Mouse (Mus musculus): ENCODE data around the gene Wdr73. TPM values are rescaled to one million over a fixed set of nuclear protein-coding genes. Genes with fewer than 3 reads are reported as not detected.

Gene Wdr73
- total and polyA plus RNA-seq, 3 experiments, result 57.8 to 67.0 TPM; not detected in 1

- Histone ChIP-seq H3K27ac (ENCODE audit: control insufficient read depth, low read depth, low read length) (no peak overlapping the region), H3K9ac (ENCODE audit: control insufficient read depth, low read depth, low read length, poor library complexity, severe bottlenecking) (peak overlapping the region; percentile 43), H3K4me1 (ENCODE audit: control insufficient read depth in 1 of 2, insufficient read depth in 2 of 2, low read length in 2 of 2) (peaks cover 0 to 12% of the 10 kb centered on the region in 2 experiments; a peak in 3 of 4 replicates), H3K4me3 (ENCODE audit: control insufficient read depth in 1 of 2, insufficient read depth in 1 of 2, low read depth in 2 of 2, low read length in 2 of 2) (peak overlapping the region; percentile 46 to 50), H3K27me3 (ENCODE audit: control insufficient read depth in 1 of 2, insufficient read depth in 2 of 2, low read length in 2 of 2) (no peaks in the 10 kb centered on the region), H3K9me3 (replicated peaks; ENCODE audit: insufficient read depth, low read length) (no peaks in the 10 kb centered on the region), H3K36me3 (ENCODE audit: control insufficient read depth in 1 of 2, insufficient read depth in 2 of 2, low read length in 2 of 2) (peaks cover 0 to 5% of the 10 kb centered on the region in 2 experiments; a peak in 2 of 4 replicates), H3K79me2 (ENCODE audit: control insufficient read depth, insufficient read depth, low read length, poor library complexity) (no peaks in the 10 kb centered on the region)
- no peak for DNase-seq (ENCODE audit: low read depth, low spot score)
- TF ChIP-seq MXI1 (IDR thresholded peaks at IDR 0.05; ENCODE audit: low read depth, low read length) (no peak), RAD21 (IDR thresholded peaks at IDR 0.05; ENCODE audit: low read depth, low read length) (no peak), HCFC1 (IDR thresholded peaks at IDR 0.05; ENCODE audit: low read depth, low read length) (no peak), RCOR1 (IDR thresholded peaks at IDR 0.05; ENCODE audit: low read depth, low read length) (no peak), TBP (IDR thresholded peaks at IDR 0.05; ENCODE audit: low read depth, low read length) (no peak), SIN3A (IDR thresholded peaks at IDR 0.05; ENCODE audit: low read length) (no peak), ELF1 (IDR thresholded peaks at IDR 0.05; ENCODE audit: low read depth, low read length) (no peak), MAX (IDR thresholded peaks at IDR 0.05; ENCODE audit: low read length) (no peak), POLR2A (IDR thresholded peaks at IDR 0.05; ENCODE audit: control insufficient read depth in 1 of 2, insufficient read depth in 1 of 2, low read depth in 1 of 2, low read length in 2 of 2, poor library complexity in 1 of 2) (no peak), TAL1 (IDR thresholded peaks at IDR 0.05; ENCODE audit: low read length) (no peak), ETS1 (IDR thresholded peaks at IDR 0.05; ENCODE audit: low read depth, low read length) (no peak), ZC3H11A (IDR thresholded peaks at IDR 0.05; ENCODE audit: low read depth, low read length) (no peak), UBTF (IDR thresholded peaks at IDR 0.05; ENCODE audit: borderline replicate concordance, insufficient read depth, low read depth, low read length) (no peak), KAT2A (conservative IDR thresholded peaks at IDR 0.05; ENCODE audit: low read depth, low read length) (no peak), ZKSCAN1 (IDR thresholded peaks at IDR 0.05; ENCODE audit: low read depth, low read length) (no peak), MAZ (IDR thresholded peaks at IDR 0.05; ENCODE audit: low read depth, low read length) (no peak), GATA1 (IDR thresholded peaks at IDR 0.05; ENCODE audit: low read depth, low read length) (no peak), CTCF (IDR thresholded peaks at IDR 0.05 in 2 of 3, conservative IDR thresholded peaks at IDR 0.05 in 1 of 3; ENCODE audit: control insufficient read depth in 1 of 3, insufficient read depth in 1 of 3, low read depth in 2 of 3, low read length in 3 of 3, poor library complexity in 1 of 3, severe bottlenecking in 1 of 3) (no peak), E2F4 (IDR thresholded peaks at IDR 0.05; ENCODE audit: borderline replicate concordance, low read depth, low read length) (no peak)
Observed at GRCm38 (mm10) chr7:80849267-80849666, 51.8 kb downstream of the Wdr73 start.

- peak overlapping the region; percentile 51 to 58 for H3K4me3 ChIP-seq (ENCODE audit: control insufficient read depth in 1 of 2, insufficient read depth in 1 of 2, low read depth in 2 of 2, low read length in 2 of 2)
- H3K79me2 ChIP-seq (ENCODE audit: control insufficient read depth, insufficient read depth, low read length, poor library complexity), result no peaks in the 10 kb centered on the region
- H3K27me3 ChIP-seq (ENCODE audit: control insufficient read depth in 1 of 2, insufficient read depth in 2 of 2, low read length in 2 of 2), result no peaks in the 10 kb centered on the region
- peaks cover 0 to 5% of the 10 kb centered on the region in 2 experiments; a peak in 2 of 4 replicates for H3K36me3 ChIP-seq (ENCODE audit: control insufficient read depth in 1 of 2, insufficient read depth in 2 of 2, low read length in 2 of 2)
- H3K9me3 ChIP-seq (replicated peaks; ENCODE audit: insufficient read depth, low read length), result no peaks in the 10 kb centered on the region
- peak; percentile 69 for DNase-seq (ENCODE audit: low read depth, low spot score)
- peaks cover 0 to 12% of the 10 kb centered on the region in 2 experiments; a peak in 3 of 4 replicates for H3K4me1 ChIP-seq (ENCODE audit: control insufficient read depth in 1 of 2, insufficient read depth in 2 of 2, low read length in 2 of 2)
- H3K27ac ChIP-seq (ENCODE audit: control insufficient read depth, low read depth, low read length), result peak overlapping the region; percentile 24; the same call in 1 of the 2 replicates
- H3K9ac ChIP-seq (ENCODE audit: control insufficient read depth, low read depth, low read length, poor library complexity, severe bottlenecking), result peak overlapping the region; percentile 62
- TF ChIP-seq TAL1 (IDR thresholded peaks at IDR 0.05; ENCODE audit: low read length) (no peak), MAX (IDR thresholded peaks at IDR 0.05; ENCODE audit: low read length) (no peak), TCF12 (IDR thresholded peaks at IDR 0.05; ENCODE audit: low read depth, low read length) (0 out of 2 replicates have a peak, but pooled peaks have one; percentile 12), MYB (IDR thresholded peaks at IDR 0.05; ENCODE audit: low read depth, low read length) (no peak), MEF2A (IDR thresholded peaks at IDR 0.05; ENCODE audit: extremely low read depth, insufficient replicate concordance, low read depth, low read length, poor library complexity, severe bottlenecking) (no peak), POLR2AphosphoS2 (IDR thresholded peaks at IDR 0.05; ENCODE audit: low read length) (no peak), E2F4 (IDR thresholded peaks at IDR 0.05; ENCODE audit: borderline replicate concordance, low read depth, low read length) (no peak), SMC3 (IDR thresholded peaks at IDR 0.05; ENCODE audit: low read depth, low read length) (no peak), GABPA (IDR thresholded peaks at IDR 0.05; ENCODE audit: low read depth, low read length) (no peak), USF2 (IDR thresholded peaks at IDR 0.05; ENCODE audit: borderline replicate concordance in 1 of 2, insufficient read depth in 1 of 2, low read depth in 1 of 2, low read length in 2 of 2) (no peak), NELFE (IDR thresholded peaks at IDR 0.05; ENCODE audit: low read depth, low read length) (peak; percentile 31), JUND (IDR thresholded peaks at IDR 0.05; ENCODE audit: low read depth, low read length) (no peak), MAFK (IDR thresholded peaks at IDR 0.05; ENCODE audit: borderline replicate concordance, low read depth, low read length) (no peak), GATA1 (IDR thresholded peaks at IDR 0.05; ENCODE audit: low read depth, low read length) (no peak), CHD2 (IDR thresholded peaks at IDR 0.05; ENCODE audit: low read length) (no peak), ZKSCAN1 (IDR thresholded peaks at IDR 0.05; ENCODE audit: low read depth, low read length) (no peak), MYC (IDR thresholded peaks at IDR 0.05; ENCODE audit: low read depth, low read length) (peak; percentile 33; the same call in 1 of the 2 replicates), EP300 (IDR thresholded peaks at IDR 0.05; ENCODE audit: low read depth in 1 of 2, low read length in 2 of 2) (no peak), TBP (IDR thresholded peaks at IDR 0.05; ENCODE audit: low read depth, low read length) (peak; percentile 38; the same call in 1 of the 2 replicates)
Observed at GRCm38 (mm10) chr7:80846709-80847108, 54.4 kb downstream of the Wdr73 start.
